In genomic region chr10:91196778-91197177, GRCm38 (mm10) we compare ENCODE assay signal across 25 mouse cellular contexts. TPM values are rescaled to one million over a fixed set of nuclear protein-coding genes. Genes with fewer than 3 reads are reported as not detected.
DNase-seq lines count a peak whose midpoint lies in the region; ATAC-seq and TF ChIP-seq lines count a peak whose summit lies in the region.
"Had no signal": no experiment of that assay in that cellular context is flagged by ENCODE, and none has a peak within 500 bp of the region (broad histone marks: within the 10 kb centered on the region; RNA-seq: fewer than 3 reads in every experiment).

No protein-coding gene starts in this region.

- no peaks in the 10 kb centered on the region for H3K36me3 ChIP-seq in liver, embryonic 14.5 days (replicated peaks; ENCODE audit: control insufficient read depth, insufficient read depth, low read depth)
- H3K36me3 ChIP-seq in liver, embryonic 11.5 days (ENCODE audit: control insufficient read depth, insufficient read depth, low read length), result no peaks in the 10 kb centered on the region
- no peaks in the 10 kb centered on the region for H3K36me3 ChIP-seq in E14TG2a.4 (ENCODE audit: insufficient read depth, low read length)
- H3K36me3 ChIP-seq: embryonic facial prominence, embryonic 15.5 days; heart, embryonic 10.5 days; limb, embryonic 15.5 days had no signal

- no peaks in the 10 kb centered on the region for H3K9me3 ChIP-seq in liver, embryonic 14.5 days (ENCODE audit: control insufficient read depth, low read length)
- no peaks in the 10 kb centered on the region; the same call in 1 of the 2 replicates for H3K9me3 ChIP-seq in liver, embryonic 11.5 days (ENCODE audit: control insufficient read depth, low read length)
- peaks cover 20% of the 10 kb centered on the region for H3K9me3 ChIP-seq in E14TG2a.4 (ENCODE audit: low read length)
- H3K9me3 ChIP-seq: embryonic facial prominence, embryonic 15.5 days; limb, embryonic 15.5 days had no signal

- H3K4me2 ChIP-seq in liver, embryonic 14.5 days (ENCODE audit: low read depth), result no peak overlapping the region
- H3K4me2 ChIP-seq in liver, embryonic 11.5 days, result no peak overlapping the region
- H3K4me2 ChIP-seq: embryonic facial prominence, embryonic 15.5 days; limb, embryonic 15.5 days had no signal

- no peak overlapping the region for H3K4me3 ChIP-seq in gastrocnemius, adult 2 months
- H3K4me3 ChIP-seq in liver, embryonic 14.5 days (ENCODE audit: insufficient read depth in 1 of 2, low read depth in 2 of 2, low read length in 2 of 2), result no peak overlapping the region
- no peak overlapping the region for H3K4me3 ChIP-seq in liver, embryonic 11.5 days (ENCODE audit: low read depth, low read length)
- H3K4me3 ChIP-seq in E14TG2a.4 (replicated peaks; ENCODE audit: low read length), result no peak overlapping the region
- H3K4me3 ChIP-seq: embryonic facial prominence, embryonic 15.5 days; heart, embryonic 10.5 days; left cerebral cortex, adult 2 months; limb, embryonic 15.5 days; megakaryocyte, embryonic 14.5 days had no signal

- TF ChIP-seq CTCF in gastrocnemius, adult 2 months (IDR thresholded peaks at IDR 0.05), result peak; percentile 13; the same call in 1 of the 2 replicates
- 0 out of 2 replicates have a peak, but pooled peaks have one; percentile 9 for TF ChIP-seq CTCF in liver, embryonic 14.5 days (IDR thresholded peaks at IDR 0.05; ENCODE audit: low read depth)
- TF ChIP-seq CTCF in E14TG2a.4 (conservative IDR thresholded peaks at IDR 0.05; ENCODE audit: low read length), result peak; percentile 77

- intact Hi-C loops in gastrocnemius, adult 2 months (cut with DNase I), result no loop called here

- no peak overlapping the region for H3K27ac ChIP-seq in gastrocnemius, adult 2 months
- no peak overlapping the region for H3K27ac ChIP-seq in liver, embryonic 14.5 days
- no peak overlapping the region for H3K27ac ChIP-seq in liver, embryonic 11.5 days (ENCODE audit: low read depth, low read length)
- H3K27ac ChIP-seq: embryonic facial prominence, embryonic 15.5 days; heart, embryonic 10.5 days; left cerebral cortex, adult 2 months; limb, embryonic 15.5 days had no signal

- ATAC-seq in liver, embryonic 14.5 days (ENCODE audit: insufficient read depth), result no peak
- ATAC-seq in liver, embryonic 11.5 days (replicated peaks; ENCODE audit: low FRiP score), result no peak
- ATAC-seq: forebrain, embryonic 16.5 days; midbrain, embryonic 16.5 days had no signal

- DNase-seq in gastrocnemius, adult 2 months, result no peak
- DNase-seq in gastrocnemius, adult 18-20 months (ENCODE audit: low spot score), result no peak
- DNase-seq in liver, embryonic 14.5 days (ENCODE audit: low read depth in 3 of 3, low spot score in 3 of 3), result no peak
- DNase-seq in liver, embryonic 11.5 days (ENCODE audit: low spot score), result no peak
- DNase-seq in ZHBTc4 (ENCODE audit: low read depth, low spot score), result peak; percentile 78
- no peak for DNase-seq in thymus, postnatal 4 days
- no peak for DNase-seq in gastrocnemius, postnatal 10 days
- DNase-seq: adrenal gland, postnatal 36 days; cerebellum, adult 11 months; cerebellum, adult 9-11 months; gastrocnemius, postnatal 36 days; kidney, adult 18-20 months; kidney, postnatal 4 days; layer of hippocampus, adult 9-11 months; left cerebral cortex, postnatal 4 days; lung, adult 18-20 months; thymus, adult 2 months had no signal

- H3K4me1 ChIP-seq in liver, embryonic 14.5 days (replicated peaks; ENCODE audit: control insufficient read depth in 2 of 2, insufficient read depth in 2 of 2, low read length in 1 of 2), result no peaks in the 10 kb centered on the region
- H3K4me1 ChIP-seq in liver, embryonic 11.5 days (replicated peaks; ENCODE audit: control insufficient read depth, insufficient read depth, low read length), result no peaks in the 10 kb centered on the region
- peaks cover 30% of the 10 kb centered on the region for H3K4me1 ChIP-seq in E14TG2a.4 (replicated peaks; ENCODE audit: low read depth, low read length)
- H3K4me1 ChIP-seq: heart, embryonic 10.5 days; limb, embryonic 15.5 days had no signal

- no peak overlapping the region for H3K9ac ChIP-seq in liver, embryonic 14.5 days (replicated peaks)
- no peak overlapping the region for H3K9ac ChIP-seq in liver, embryonic 11.5 days (ENCODE audit: low read depth, low read length)
- H3K9ac ChIP-seq: embryonic facial prominence, embryonic 15.5 days; limb, embryonic 15.5 days had no signal

- no peaks in the 10 kb centered on the region for H3K27me3 ChIP-seq in liver, embryonic 14.5 days (ENCODE audit: control insufficient read depth, insufficient read depth, low read length)
- H3K27me3 ChIP-seq in liver, embryonic 11.5 days (replicated peaks; ENCODE audit: control insufficient read depth, insufficient read depth, low read length), result no peaks in the 10 kb centered on the region
- H3K27me3 ChIP-seq in E14TG2a.4 (ENCODE audit: insufficient read depth, low read length), result no peaks in the 10 kb centered on the region
- H3K27me3 ChIP-seq: embryonic facial prominence, embryonic 15.5 days; limb, embryonic 15.5 days had no signal

- no peak for TF ChIP-seq EP300 in liver, embryonic 14.5 days (IDR thresholded peaks at IDR 0.05; ENCODE audit: low read depth)

- 66% methylated on average over 1 of the region's 1 CpGs for WGBS in liver, embryonic 14.5 days (ENCODE audit: insufficient replicate concordance)
- 89% methylated on average over 1 of the region's 1 CpGs for WGBS in liver, embryonic 11.5 days

RNA-seq across cellular contexts. Expression of gene Tmpo, which starts 15.7 kb away (rescaled TPM):
- total RNA-seq in gastrocnemius, adult 2 months (2021), result 10 to 100 TPM; 62.2 to 83.0 TPM
- 10 to 100 TPM; 49.9 to 50.5 TPM for total RNA-seq in gastrocnemius, adult 18-20 months (2021)
- polyA plus RNA-seq in liver, embryonic 14.5 days (2012; rRNA removed), result 79.8 and 111 TPM in 2 replicates
- 116 and 130 TPM in 2 replicates for polyA plus RNA-seq in liver, embryonic 14.5 days (2014; fragmentation: Nextera tagmentation; extraction: Ambion mirVana)
- 207 and 219 TPM in 2 replicates for polyA plus RNA-seq in liver, embryonic 11.5 days (2014; fragmentation: Nextera tagmentation; extraction: Ambion mirVana)
- total RNA-seq in gastrocnemius, postnatal 10 days (2021), result 100 to 1,000 TPM in 1 of 2 experiments, 10 to 100 TPM in 1; 84.2 to 106 TPM

Comparison
In these comparisons a context has a peak if more than half of its experiments do, and no peak if none do; other contexts are left out.
1. CTCF ChIP-seq: peak in every context shown above with its lines; median percentile 77 in E14TG2a.4; 13 in gastrocnemius, adult 2 months; 9 in liver, embryonic 14.5 days.